Mouse (Mus musculus): Measurements from ENCODE around the gene 1700003F12Rik.

DNA sequence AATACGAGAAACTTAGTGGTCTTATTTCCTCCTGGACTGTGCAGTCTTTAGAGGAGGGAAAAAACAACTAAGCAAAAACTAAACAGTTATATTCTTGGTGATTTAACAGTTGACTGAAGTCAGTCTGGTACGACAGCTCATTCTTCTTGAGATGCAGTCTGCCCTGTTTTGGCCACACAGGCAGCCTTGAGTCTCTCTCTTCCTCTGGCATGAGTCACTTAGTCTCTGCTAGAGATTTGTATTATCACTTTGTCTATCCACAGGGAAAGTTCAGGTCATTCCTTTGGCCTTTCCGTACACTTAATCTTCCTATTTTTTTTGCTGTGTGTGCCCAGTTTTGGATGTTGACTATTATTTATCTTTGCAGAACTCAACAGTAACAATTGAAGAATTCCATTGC lies 36.7 kb upstream of the 1700003F12Rik start:
- TF ChIP-seq GATA1 (IDR thresholded peaks at IDR 0.05; ENCODE audit: borderline replicate concordance, low read length), result no peak
- TF ChIP-seq FLI1 (IDR thresholded peaks at IDR 0.05; ENCODE audit: low read length), result no peak

All from megakaryocyte, embryonic 14.5 days (primary cell).